Mouse (Mus musculus): ENCODE data around the gene Nol9.

- TF ChIP-seq EP300 (IDR thresholded peaks at IDR 0.05; ENCODE audit: insufficient read depth, low read depth, low read length) (no peak), POLR2A (IDR thresholded peaks at IDR 0.05; ENCODE audit: insufficient read depth, low read length) (no peak)
Measured at GRCm38 (mm10) chr4:152079261-152079660, 40.1 kb downstream of the Nol9 start.

All from ES-Bruce4 (cell line).